Mouse (Mus musculus): Measurements from ENCODE around the gene Hyal3. TPM values are rescaled to one million over a fixed set of nuclear protein-coding genes. Genes with fewer than 3 reads are reported as not detected.
"Not testable (repeated sequence)": the region's sequence is repeated elsewhere in the genome, so short reads cannot be mapped to it uniquely, and the experiment has no call there.

The Hyal3 gene
- polyA plus RNA-seq, 1 experiment from 2014 or later = 0.39 TPM

- Histone ChIP-seq H3K4me2 (replicated peaks; ENCODE audit: low read depth, low read length) (no peak overlapping the region), H3K27me3 (ENCODE audit: control insufficient read depth, insufficient read depth, low read length) (no peaks in the 10 kb centered on the region), H3K36me3 (ENCODE audit: control insufficient read depth, insufficient read depth, low read length) (peaks cover 25% of the 10 kb centered on the region), H3K9me3 (ENCODE audit: control insufficient read depth, low read length) (no peaks in the 10 kb centered on the region), H3K4me3 (ENCODE audit: low read depth, low read length) (no peak overlapping the region), H3K27ac (ENCODE audit: low read depth, low read length) (no peak overlapping the region), H3K9ac (ENCODE audit: low read depth, low read length) (no peak overlapping the region), H3K4me1 (replicated peaks; ENCODE audit: control insufficient read depth, insufficient read depth, low read length) (peaks cover 14% of the 10 kb centered on the region)
- WGBS = 100% methylated on average over 2 of the region's 2 CpGs
- no peak for DNase-seq (ENCODE audit: low spot score)
- no peak for ATAC-seq (ENCODE audit: low FRiP score)
Measured at GRCm38 (mm10) chr9:107572327-107572662, 8.3 kb upstream of the Hyal3 start.

GRCm38 (mm10) chr9:107573774-107574173, 6.8 kb upstream of the Hyal3 start:
- DNase-seq (ENCODE audit: low spot score); H3K9ac ChIP-seq (ENCODE audit: low read depth, low read length); H3K27me3 ChIP-seq (ENCODE audit: control insufficient read depth, insufficient read depth, low read length); H3K9me3 ChIP-seq (ENCODE audit: control insufficient read depth, low read length); H3K4me3 ChIP-seq (ENCODE audit: low read depth, low read length); H3K4me2 ChIP-seq (replicated peaks; ENCODE audit: low read depth, low read length); H3K27ac ChIP-seq (ENCODE audit: low read depth, low read length); ATAC-seq (ENCODE audit: low FRiP score): not testable (repeated sequence)
- 79% methylated on average over 6 of the region's 6 CpGs for WGBS
- Histone ChIP-seq H3K4me1 (replicated peaks; ENCODE audit: control insufficient read depth, insufficient read depth, low read length) (peaks cover 11% of the 10 kb centered on the region), H3K36me3 (ENCODE audit: control insufficient read depth, insufficient read depth, low read length) (peaks cover 25% of the 10 kb centered on the region)

- Histone ChIP-seq H3K27ac (ENCODE audit: low read depth, low read length) (no peak overlapping the region), H3K4me2 (replicated peaks; ENCODE audit: low read depth, low read length) (no peak overlapping the region), H3K4me1 (replicated peaks; ENCODE audit: control insufficient read depth, insufficient read depth, low read length) (peaks cover 5% of the 10 kb centered on the region), H3K36me3 (ENCODE audit: control insufficient read depth, insufficient read depth, low read length) (peaks cover 25% of the 10 kb centered on the region), H3K27me3 (ENCODE audit: control insufficient read depth, insufficient read depth, low read length) (no peaks in the 10 kb centered on the region), H3K9me3 (ENCODE audit: control insufficient read depth, low read length) (no peaks in the 10 kb centered on the region), H3K4me3 (ENCODE audit: low read depth, low read length) (no peak overlapping the region), H3K9ac (ENCODE audit: low read depth, low read length) (no peak overlapping the region)
- no peak for DNase-seq (ENCODE audit: low spot score)
- no peak for ATAC-seq (ENCODE audit: low FRiP score)
- 88% methylated on average over 14 of the region's 14 CpGs for WGBS
Measured at GRCm38 (mm10) chr9:107575579-107576356, 4.8 kb upstream of the Hyal3 start.

GRCm38 (mm10) chr9:107576357-107577107, 4.1 kb upstream of the Hyal3 start, which contains the start of gene Hyal1:
Gene Hyal1 (plus strand): TSS chr9:107576927.
- DNase-seq (ENCODE audit: low spot score) = peak; percentile 81
- Histone ChIP-seq H3K27me3 (ENCODE audit: control insufficient read depth, insufficient read depth, low read length) (no peaks in the 10 kb centered on the region), H3K36me3 (ENCODE audit: control insufficient read depth, insufficient read depth, low read length) (peaks cover 21% of the 10 kb centered on the region), H3K4me1 (replicated peaks; ENCODE audit: control insufficient read depth, insufficient read depth, low read length) (peaks cover 5% of the 10 kb centered on the region), H3K9ac (ENCODE audit: low read depth, low read length) (peak within 1 kb of the TSS; percentile 57), H3K27ac (ENCODE audit: low read depth, low read length) (0 out of 2 replicates have a peak within 1 kb of the TSS, but pooled peaks have one; percentile 10), H3K4me3 (ENCODE audit: low read depth, low read length) (peak within 1 kb of the TSS; percentile 17), H3K4me2 (replicated peaks; ENCODE audit: low read depth, low read length) (peak within 1 kb of the TSS; percentile 45), H3K9me3 (ENCODE audit: control insufficient read depth, low read length) (no peaks in the 10 kb centered on the region)
- 28% methylated on average over 16 of the region's 16 CpGs for WGBS
- peak; percentile 68 for ATAC-seq (ENCODE audit: low FRiP score)

- Histone ChIP-seq H3K27me3 (ENCODE audit: control insufficient read depth, insufficient read depth, low read length) (no peaks in the 10 kb centered on the region), H3K27ac (ENCODE audit: low read depth, low read length) (no peak overlapping the region), H3K36me3 (ENCODE audit: control insufficient read depth, insufficient read depth, low read length) (peaks cover 11% of the 10 kb centered on the region; the same call in 1 of the 2 replicates), H3K9ac (ENCODE audit: low read depth, low read length) (no peak overlapping the region), H3K4me3 (ENCODE audit: low read depth, low read length) (no peak overlapping the region), H3K4me1 (replicated peaks; ENCODE audit: control insufficient read depth, insufficient read depth, low read length) (peaks cover 7% of the 10 kb centered on the region), H3K9me3 (ENCODE audit: control insufficient read depth, low read length) (no peaks in the 10 kb centered on the region), H3K4me2 (replicated peaks; ENCODE audit: low read depth, low read length) (no peak overlapping the region; the same call in 1 of the 2 replicates)
- ATAC-seq (ENCODE audit: low FRiP score) (no peak), DNase-seq (ENCODE audit: low spot score) (no peak)
- WGBS = 96% methylated on average over 10 of the region's 10 CpGs
Measured at GRCm38 (mm10) chr9:107577871-107578270, 2.7 kb upstream of the Hyal3 start.

GRCm38 (mm10) chr9:107578587-107578986, 2.0 kb upstream of the Hyal3 start, which contains the start of gene Naa80:
Gene Naa80 (plus strand): TSS chr9:107578887.
- 86% methylated on average over 3 of the region's 3 CpGs for WGBS
- H3K4me1 ChIP-seq (replicated peaks; ENCODE audit: control insufficient read depth, insufficient read depth, low read length) = peaks cover 7% of the 10 kb centered on the region
- H3K4me3 ChIP-seq (ENCODE audit: low read depth, low read length) = no peak within 1 kb of the TSS
- no peak within 1 kb of the TSS; the same call in 1 of the 2 replicates for H3K4me2 ChIP-seq (replicated peaks; ENCODE audit: low read depth, low read length)
- H3K9me3 ChIP-seq (ENCODE audit: control insufficient read depth, low read length) = no peaks in the 10 kb centered on the region
- ATAC-seq (ENCODE audit: low FRiP score) (no peak), DNase-seq (ENCODE audit: low spot score) (no peak)
- no peaks in the 10 kb centered on the region for H3K27me3 ChIP-seq (ENCODE audit: control insufficient read depth, insufficient read depth, low read length)
- H3K27ac ChIP-seq (ENCODE audit: low read depth, low read length) = no peak within 1 kb of the TSS
- H3K36me3 ChIP-seq (ENCODE audit: control insufficient read depth, insufficient read depth, low read length) = peaks cover 7% of the 10 kb centered on the region; the same call in 1 of the 2 replicates
- H3K9ac ChIP-seq (ENCODE audit: low read depth, low read length) = no peak within 1 kb of the TSS

- no peaks in the 10 kb centered on the region for H3K9me3 ChIP-seq (ENCODE audit: control insufficient read depth, low read length)
- H3K9ac ChIP-seq (ENCODE audit: low read depth, low read length) = no peak overlapping the region
- ATAC-seq (ENCODE audit: low FRiP score) = no peak
- peaks cover 7% of the 10 kb centered on the region for H3K4me1 ChIP-seq (replicated peaks; ENCODE audit: control insufficient read depth, insufficient read depth, low read length)
- H3K27ac ChIP-seq (ENCODE audit: low read depth, low read length) = no peak overlapping the region
- no peaks in the 10 kb centered on the region for H3K27me3 ChIP-seq (ENCODE audit: control insufficient read depth, insufficient read depth, low read length)
- peaks cover 4% of the 10 kb centered on the region; the same call in 1 of the 2 replicates for H3K36me3 ChIP-seq (ENCODE audit: control insufficient read depth, insufficient read depth, low read length)
- H3K4me2 ChIP-seq (replicated peaks; ENCODE audit: low read depth, low read length) = no peak overlapping the region
- no peak overlapping the region for H3K4me3 ChIP-seq (ENCODE audit: low read depth, low read length)
- no peak for DNase-seq (ENCODE audit: low spot score)
- 96% methylated on average over 14 of the region's 14 CpGs for WGBS
Measured at GRCm38 (mm10) chr9:107579023-107579900, 1.4 kb upstream of the Hyal3 start.

GRCm38 (mm10) chr9:107581584-107581983, 966 bp downstream of the Hyal3 start:
- Histone ChIP-seq H3K9ac (ENCODE audit: low read depth, low read length) (no peak overlapping the region), H3K27ac (ENCODE audit: low read depth, low read length) (no peak overlapping the region)
- 76% methylated on average over 4 of the region's 4 CpGs for WGBS

More at GRCm38 (mm10) chr9:107581584-107581983, 966 bp downstream of the Hyal3 start:
- peak overlapping the region; percentile 71 for H3K4me2 ChIP-seq (replicated peaks; ENCODE audit: low read depth, low read length)
- DNase-seq (ENCODE audit: low spot score) (no peak), ATAC-seq (ENCODE audit: low FRiP score) (no peak)
- H3K27me3 ChIP-seq (ENCODE audit: control insufficient read depth, insufficient read depth, low read length) = no peaks in the 10 kb centered on the region
- no peaks in the 10 kb centered on the region for H3K9me3 ChIP-seq (ENCODE audit: control insufficient read depth, low read length)
- no peaks in the 10 kb centered on the region for H3K36me3 ChIP-seq (ENCODE audit: control insufficient read depth, insufficient read depth, low read length)
- peak overlapping the region; percentile 58 for H3K4me3 ChIP-seq (ENCODE audit: low read depth, low read length)
- H3K4me1 ChIP-seq (replicated peaks; ENCODE audit: control insufficient read depth, insufficient read depth, low read length) = peaks cover 7% of the 10 kb centered on the region
